Mouse (Mus musculus): ENCODE measurements around the gene Fzd2.
A peak's percentile ranks its signal among the peaks of the same experiment; 100 is the strongest.
"Not testable (repeated sequence)": the region's sequence is repeated elsewhere in the genome, so short reads cannot be mapped to it uniquely, and the experiment has no call there.

The Fzd2 gene

DNA sequence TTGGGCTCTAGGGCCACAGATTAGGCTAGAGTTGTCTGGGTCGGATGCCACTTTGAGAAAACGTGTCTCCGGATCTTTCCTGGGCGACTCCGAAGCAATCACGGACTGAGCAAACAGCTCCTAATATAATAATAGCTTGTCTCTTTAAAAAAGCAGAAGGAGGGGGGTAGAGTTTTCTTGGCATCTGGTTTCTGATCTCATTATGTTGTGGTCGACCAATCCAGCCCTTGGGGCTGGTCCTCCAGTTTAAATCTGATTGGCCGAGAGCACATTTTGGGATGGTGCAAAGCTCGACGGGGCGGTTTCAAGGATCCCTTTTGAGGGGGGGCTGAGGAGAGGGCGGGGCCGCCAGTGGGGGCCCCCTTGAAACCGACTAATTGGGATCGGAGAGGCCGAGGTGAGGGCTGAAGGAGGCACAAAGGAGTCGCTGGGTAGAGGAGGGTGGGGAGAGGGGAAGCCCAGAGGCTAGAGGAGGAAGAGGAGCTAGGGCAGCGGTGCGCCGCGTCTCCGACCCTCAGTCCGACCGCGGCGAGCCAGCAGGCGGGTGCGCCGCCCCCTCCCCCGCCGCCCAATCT is at the start of gene Fzd2:
Gene Fzd2, plus strand, starts transcription at position 387 of the 575 bp plus-strand sequence.
- no peak for DNase-seq (ENCODE audit: low read depth)

DNA sequence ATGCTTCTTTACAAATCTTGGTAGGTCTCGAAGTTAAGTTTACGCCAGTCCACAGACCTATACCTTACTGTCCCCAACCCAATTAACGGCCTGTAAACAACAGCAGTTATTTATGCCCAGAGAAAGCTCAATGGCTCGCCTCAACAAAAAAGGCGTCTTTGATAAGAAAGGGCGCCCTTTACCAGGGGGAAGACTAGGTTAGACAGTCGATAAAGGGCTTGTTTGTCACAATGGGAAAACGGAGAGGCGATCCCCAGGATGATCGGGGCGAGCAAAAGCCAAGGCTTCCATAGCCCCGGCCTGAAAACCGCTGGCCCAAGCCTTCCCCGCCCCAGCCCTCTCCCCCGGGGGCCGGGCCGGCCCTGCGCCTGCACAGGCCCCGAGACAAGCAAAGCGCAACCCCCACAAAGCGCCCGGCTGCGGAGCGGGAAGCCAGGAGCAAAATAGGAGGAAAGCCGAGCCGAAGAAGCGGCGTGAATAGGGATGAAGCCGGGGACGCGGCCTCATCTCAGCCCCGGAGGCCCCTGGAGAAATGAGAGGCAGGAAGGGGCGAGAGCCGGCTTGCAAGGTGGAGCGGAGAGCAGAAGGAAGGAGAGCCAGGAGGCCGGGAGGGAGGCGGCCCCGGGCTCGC is 48.7 kb upstream of the Fzd2 start:
- no peak for DNase-seq (ENCODE audit: low read depth)

DNA sequence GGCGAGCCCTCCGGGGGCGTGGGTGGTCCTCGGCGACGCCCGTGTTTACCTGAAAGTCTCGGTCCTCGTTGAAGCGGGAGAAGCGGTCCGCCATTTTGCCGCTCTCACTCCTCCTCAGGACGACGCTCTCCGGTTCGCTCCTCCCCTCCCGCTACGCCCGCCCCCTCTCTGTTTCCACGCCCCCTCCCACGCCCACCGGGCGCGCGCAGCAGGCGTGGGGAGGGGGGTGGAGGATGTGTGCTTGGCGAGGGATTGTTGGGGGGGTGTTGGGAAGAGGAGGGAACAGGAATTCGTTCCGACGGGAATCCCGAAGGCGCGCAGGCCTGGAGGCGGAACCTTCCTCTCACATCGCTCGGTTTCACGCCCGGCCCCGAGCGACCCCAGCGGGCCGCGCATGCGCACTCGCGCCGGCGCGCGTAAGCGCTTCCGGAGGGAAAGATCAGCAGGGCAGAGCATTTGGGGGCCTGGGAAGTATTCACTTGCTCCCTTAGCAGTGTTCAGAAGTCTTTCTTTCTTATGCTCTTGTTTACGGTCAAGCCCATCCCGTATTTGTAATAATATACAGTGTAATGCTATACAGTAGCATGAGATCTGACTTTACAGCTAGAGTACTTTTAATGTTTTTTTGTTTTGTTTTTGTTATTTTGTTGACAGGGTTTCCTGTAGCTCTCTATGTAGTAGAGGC is 48.0 kb upstream of the Fzd2 start, which contains the start of gene Gpatch8:
Gene Gpatch8, minus strand, starts transcription at position 362 of the 685 bp plus-strand sequence.
- peak; percentile 72 for DNase-seq (ENCODE audit: low read depth)

DNA sequence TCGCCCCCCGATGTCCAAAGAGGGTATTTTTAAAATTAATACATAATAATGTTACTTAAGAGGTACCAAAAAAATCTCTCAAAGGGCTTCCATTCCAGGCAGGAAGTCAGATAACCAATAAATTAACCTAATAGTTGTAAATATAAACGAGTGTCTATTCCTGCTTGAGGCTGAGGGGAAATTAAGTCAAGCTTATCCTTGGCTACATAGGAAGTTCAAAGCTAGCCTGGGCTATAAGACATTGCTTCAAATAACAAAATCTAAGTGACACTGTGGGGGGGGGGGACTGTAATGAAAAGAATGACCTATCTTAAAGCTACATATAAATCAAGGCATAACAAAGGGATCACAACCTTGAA is 47.5 kb upstream of the Fzd2 start:
- DNase-seq (ENCODE audit: low read depth), result no peak

DNA sequence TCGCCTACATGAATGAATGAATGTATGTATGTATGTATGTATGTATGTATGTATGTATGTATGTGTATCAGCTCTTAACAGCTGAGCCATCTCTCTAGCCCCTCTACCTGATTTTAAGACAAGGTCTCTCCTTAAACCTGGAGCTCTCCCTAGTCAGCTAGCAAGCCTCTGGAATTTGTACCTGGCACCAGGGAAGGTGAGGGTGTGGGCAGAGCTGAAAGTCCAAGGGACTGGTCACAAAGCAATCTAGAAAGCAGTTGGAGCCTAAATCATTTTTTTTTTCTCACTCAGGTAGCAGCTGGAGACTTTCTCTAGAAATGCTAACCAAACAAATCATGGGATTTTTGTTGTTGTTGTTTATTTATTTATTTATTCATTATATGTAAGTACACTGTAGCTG is 46.8 kb upstream of the Fzd2 start:
- DNase-seq (ENCODE audit: low read depth), result no peak

DNA sequence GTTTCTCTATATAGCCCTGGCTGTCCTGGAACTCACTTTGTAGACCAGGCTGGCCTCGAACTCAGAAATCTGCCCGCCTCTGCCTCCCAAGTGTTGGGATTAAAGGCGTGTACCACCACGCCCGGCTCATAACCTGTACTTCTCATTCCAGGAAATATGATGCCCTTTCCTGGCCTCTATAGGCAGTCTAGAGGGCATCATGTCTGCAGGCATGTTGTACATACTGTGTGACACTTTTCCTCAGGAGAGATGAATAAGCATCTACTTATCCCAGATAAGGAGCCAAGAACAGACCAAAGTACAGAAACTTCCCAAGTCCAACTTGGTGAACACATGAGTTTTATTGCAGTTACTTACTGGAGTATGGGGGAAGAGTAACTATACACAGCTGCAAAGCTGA is 45.5 kb upstream of the Fzd2 start:
- no peak for DNase-seq (ENCODE audit: low read depth)

DNA sequence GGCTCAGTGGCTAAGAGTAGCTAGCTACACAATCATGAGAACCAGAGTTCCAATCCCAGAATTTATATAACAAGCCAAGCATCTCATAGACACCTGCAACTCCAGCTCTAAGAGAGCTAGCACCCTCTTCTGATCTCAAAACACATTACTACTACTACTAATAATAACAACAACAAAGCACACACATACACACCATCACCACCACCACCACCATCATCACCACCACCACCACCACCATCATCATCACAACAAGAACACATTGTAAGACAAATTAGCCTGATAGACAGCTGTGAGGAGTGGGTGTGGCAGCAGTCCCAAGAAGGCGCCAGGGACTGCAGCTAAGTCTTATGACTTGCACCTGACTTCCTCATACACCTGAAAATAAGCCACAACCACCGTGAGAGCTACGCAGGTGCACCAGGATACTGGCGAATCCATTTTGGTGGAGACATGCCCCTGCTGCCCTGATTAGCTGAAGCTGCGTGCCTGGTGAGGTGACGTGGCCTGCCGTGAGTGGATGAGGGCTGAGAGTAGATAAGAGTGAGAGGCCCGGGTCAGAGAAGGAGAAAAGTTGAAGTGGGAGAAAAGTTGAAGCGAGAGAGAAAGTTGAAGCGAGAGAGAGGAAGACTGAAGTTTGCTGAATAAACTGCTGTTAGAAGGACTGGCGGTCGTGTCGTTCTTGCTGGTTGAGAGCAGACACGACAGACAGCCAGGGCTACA is 39.1 kb upstream of the Fzd2 start:
- not testable (repeated sequence) for DNase-seq (ENCODE audit: low read depth)

DNA sequence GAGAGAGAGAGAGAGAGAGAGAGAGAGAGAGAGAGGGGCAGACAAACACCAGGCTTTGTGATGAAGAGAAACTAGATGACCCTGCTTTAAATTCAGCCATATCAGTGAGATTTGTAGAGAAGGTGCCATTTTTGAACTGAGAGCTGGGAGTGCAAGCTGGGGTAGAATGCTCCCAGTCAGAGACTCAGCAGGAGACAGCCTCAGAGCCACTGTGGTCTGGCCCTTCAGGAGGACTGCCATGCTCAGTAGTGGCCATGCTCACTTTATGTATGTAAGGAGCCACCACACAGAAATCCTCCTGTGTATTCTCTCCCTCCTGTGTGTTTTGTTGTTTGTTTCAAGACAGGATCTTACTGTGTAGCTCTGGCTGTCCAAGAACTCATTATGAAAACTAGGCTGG is 38.5 kb upstream of the Fzd2 start:
- no peak for DNase-seq (ENCODE audit: low read depth)

DNA sequence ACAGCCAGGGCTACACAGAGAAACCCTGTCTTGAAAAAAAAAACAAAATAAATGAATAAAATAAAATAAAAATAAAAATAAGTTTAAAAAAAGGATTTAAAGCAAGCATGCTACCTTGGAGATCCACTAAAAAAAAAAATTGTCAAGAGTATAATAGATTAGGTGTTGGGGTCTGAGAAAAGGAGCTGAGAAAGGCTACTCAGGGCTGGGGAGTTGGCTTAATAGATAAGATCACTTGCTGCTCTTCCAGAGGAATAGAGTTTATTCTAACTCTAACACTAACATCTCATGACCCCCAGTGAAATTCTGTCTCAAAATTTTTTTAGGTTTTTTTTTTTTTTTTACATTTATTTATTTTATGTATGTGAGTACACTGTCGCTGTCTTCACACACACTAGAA is 37.9 kb upstream of the Fzd2 start:
- DNase-seq (ENCODE audit: low read depth), result no peak

DNA sequence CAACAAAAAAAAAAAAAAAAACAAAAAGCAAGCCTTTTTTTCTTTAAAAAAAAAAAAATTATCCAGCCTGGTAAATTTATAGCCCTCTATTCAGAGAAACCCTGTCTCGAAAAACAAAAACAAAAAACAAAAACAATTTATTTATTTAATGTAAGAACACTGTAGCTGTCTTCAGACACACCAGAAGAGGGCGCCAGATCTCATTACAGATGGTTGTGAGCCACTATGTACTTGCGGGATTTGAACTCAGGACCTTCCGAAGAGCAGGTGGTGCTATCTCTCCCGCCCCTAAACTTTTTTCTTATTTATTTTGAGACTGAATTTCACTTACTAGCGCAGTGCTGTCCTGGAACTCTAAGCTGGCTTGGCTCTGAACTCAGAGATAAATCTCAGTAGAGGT is 37.0 kb upstream of the Fzd2 start:
- DNase-seq (ENCODE audit: low read depth), result no peak

DNA sequence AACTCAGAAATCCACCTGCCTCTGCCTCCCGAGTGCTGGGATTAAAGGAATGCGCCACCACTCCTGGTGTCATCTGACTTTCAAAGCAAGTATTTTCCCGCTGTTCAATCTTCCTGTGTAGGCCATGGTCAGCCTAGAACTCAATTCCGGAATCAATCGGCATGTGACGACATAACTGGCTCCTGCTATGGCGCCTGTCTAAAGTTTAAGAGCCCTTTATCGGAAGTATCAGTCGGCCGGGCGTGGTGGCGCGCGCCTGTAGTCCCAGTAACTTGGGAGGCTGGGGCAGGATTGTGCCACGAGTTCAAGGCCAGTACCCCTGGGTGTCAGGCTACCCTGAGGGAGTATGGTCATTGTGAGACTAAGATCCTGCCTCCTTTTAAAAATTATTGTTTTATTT is 36.5 kb upstream of the Fzd2 start:
- DNase-seq (ENCODE audit: low read depth), result no peak

DNA sequence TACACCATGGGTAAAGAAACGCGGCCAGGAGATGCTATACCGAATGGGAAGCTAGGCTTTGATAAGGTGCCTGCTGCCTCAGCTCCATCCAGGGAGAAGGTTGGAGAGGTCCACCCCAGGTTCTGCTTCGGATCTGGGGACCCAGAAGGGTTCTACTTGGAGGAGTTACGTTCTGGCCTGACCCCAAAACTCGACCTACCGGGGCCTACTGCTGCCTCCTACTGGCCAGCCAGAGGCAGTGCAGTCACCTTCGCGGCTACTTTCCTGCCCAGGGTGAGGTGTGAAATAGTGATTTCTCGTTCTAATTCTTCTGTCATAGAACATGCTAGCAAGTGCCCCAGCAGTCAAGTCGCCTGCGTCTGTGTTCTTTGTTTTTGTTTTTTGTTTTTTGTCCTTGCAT is 36.0 kb upstream of the Fzd2 start:
- no peak for DNase-seq (ENCODE audit: low read depth)

DNA sequence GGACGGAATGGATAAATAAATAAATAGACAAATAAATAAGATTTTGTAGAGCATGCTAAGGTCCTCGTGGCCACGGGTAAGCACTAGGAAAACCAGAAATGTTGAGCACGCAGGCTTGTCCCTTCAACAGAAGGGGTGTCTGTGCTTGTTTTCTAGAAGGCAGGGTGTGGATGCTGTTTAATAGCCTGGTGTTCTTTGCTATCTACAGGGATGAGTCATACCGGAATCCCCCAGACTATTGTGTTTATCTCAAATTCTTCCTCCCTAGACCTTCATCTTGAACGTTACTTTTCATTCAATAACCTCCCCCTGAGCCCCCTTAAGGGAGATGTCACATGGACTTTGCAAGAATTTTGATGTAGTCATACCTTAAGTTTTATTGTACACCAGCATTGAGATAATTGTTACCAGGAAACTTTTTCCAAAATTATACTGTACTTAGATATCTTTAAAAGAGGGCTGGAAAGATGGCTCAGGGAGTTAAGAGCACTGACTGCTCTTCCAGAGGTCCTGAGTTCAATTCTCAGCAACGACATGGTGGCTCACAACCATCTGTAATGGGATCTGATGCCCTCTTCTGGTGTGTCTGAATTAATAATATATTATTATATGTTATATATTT is 35.3 kb upstream of the Fzd2 start:
- DNase-seq (ENCODE audit: low read depth), result no peak

DNA sequence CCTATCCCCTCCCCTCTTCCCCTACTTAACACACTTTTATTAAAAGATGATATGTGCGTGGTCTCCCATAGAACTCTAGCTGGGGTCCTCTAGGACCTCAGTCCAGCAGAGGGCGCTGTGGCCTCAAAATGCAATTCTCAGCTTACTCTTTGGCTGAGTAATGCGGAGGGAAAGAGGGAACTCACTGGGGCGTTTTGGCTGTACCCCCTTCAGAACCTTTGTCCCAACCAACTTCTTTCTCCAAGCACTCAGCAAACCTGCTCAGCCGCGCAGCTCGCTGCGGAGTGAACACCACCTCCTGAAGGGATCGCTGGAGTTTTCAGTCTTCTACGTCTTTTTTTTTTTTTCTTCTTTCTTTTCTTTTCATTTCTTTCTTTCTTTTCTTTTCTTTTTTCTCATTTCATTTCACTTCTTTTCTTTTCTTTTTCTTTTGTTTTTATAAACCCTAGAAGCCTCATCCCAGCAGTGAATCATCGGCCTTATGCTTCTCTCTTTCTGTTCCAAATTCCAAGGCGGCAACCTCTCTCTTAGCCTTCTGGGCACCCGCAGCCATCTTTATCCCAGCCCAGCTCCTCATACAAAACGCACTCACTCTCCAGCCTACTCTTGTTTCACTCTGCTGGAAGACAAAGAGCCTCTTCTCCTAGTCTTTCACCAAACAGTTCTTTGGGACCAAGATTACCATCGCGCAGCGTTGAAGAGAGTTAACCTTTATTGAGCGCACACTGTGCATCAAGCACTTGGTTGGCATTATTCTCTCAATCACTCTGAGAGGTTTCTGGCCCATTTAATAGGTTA is 31.1 kb upstream of the Fzd2 start:
- DNase-seq (ENCODE audit: low read depth), result peak; percentile 87

DNA sequence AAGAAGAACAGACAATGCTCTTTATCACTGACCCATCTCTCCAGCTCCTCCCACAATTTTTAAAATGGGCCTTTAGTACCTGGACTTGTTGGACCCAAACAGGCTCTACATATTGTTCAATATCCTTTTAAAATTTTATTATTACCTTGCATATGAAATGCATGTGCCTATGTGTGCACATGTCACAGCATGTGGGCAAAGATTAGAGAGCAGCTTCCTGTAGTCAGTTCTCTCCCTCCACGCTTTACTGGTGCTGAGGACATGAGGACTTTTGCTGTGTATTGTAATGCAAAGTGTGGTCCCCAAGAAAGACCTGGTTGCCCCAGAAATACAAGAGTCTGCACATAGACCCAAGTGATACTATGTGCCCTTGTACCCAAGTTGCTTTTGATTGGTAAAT is 29.2 kb upstream of the Fzd2 start:
- no peak for DNase-seq (ENCODE audit: low read depth)

DNA sequence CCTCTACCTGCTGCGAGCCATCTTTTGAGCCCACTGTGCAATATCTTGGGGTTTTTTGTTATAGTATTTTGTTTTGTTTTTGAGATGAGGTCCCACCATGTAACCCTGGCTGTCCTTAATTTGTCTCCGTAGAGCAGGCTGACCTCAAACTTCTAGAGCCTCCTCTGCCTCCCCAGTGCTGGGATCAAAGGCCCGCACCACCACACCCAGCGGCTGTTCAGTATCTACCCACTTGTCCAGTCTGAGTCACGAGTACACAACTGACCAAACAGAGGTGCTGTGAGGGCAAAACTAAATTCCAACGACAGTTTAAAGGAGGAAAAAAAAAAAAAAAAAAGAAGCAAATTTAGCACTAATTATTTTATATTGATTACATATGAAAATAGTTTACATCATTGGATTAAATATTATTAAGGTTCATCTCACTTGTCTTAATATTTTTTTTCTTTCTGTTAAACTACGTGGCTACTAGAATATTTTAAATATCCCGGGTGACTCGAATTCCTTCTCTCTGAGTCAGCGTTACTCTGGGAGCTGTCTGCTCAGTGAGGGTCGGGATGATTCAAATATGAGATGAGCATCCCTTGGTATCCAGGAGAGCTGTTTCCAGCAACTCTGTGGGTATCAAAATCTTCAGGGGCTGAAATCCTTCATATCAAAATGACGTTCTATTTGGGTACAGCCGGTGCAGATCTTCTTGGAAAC is 28.0 kb upstream of the Fzd2 start:
- no peak for DNase-seq (ENCODE audit: low read depth)

DNA sequence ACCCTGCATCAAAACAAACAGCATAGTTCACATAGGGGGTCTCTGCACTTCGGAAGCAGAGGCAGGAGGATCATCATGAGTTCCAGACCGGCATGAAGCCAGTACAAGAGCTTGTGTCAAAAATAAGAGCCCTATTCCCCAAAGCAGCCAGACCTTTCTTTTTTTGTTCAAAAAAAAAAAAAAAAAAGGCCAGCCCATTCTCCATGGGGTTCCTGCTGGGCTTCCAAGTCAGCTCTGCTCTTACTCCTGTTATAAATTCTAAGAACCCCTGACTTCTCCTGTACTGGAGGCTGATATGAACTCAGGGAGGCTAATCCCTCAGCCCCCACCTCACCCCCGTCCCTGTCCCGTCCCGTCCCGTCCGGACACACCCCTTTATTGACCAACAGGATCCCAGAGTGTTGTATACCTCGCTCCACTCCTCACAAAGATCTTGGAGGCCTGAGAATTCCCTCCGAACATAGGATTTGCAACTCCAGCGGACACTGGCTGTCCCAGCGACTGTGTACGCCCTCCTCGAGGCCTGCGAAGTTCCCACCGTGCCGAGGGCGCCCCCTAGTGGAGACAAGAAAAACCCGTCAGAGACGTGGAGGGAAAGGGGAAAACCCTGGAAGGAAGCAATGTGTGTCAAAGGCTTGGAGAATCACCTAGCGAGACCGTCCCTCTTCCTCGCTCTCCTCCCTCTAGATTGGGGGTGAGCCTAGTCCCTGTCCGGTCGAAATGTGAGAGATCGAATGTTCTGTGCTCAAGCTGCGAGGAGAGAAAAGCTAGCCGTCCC is 25.7 kb upstream of the Fzd2 start:
- DNase-seq (ENCODE audit: low read depth), result peak; percentile 73

DNA sequence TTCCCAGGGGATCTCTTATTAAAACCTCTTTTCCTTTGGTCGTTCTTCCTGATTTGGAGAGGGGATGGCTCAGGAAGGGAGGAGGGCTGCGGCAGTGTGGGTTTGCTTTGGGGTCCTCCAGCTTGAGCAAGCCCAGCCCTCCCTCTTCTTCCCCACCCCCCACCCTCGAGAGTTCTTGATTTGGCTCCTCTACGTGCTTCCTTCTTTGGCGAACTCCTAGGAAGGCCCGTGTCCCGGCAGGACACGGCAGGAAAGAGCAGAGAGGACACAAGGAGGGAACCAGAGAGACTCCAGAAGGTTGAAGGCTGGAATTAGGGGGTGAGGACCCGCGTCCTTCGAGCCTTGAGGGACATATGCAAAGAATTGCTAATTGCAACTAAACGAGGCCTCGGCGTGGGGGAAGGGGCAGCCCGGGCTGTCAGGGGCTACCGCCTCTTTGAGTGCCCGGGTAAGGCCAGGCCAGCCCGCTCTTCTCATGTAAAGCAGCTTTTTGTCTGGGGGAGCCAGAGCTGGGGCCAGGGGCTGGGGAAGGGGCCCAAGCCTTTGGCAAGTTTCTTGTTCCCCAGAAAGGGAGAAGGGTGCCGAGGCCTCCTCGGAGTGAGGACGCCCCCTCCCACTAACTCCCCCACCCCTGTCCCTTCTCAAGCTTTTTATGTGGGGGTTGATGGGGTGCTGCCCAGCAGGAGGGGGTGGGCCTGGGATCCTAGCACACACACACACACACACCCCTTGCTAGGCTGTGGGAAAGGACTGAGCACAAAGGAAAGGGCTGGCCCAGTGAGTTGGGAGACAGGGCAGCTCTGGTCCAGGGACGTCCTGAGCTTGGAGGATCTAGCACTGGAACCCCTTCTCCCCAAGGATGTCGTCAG is 24.8 kb upstream of the Fzd2 start, which contains the start of gene Gm11627:
Gene Gm11627, minus strand, starts transcription at position 297 of the 869 bp plus-strand sequence.
- no peak for DNase-seq (ENCODE audit: low read depth)

DNA sequence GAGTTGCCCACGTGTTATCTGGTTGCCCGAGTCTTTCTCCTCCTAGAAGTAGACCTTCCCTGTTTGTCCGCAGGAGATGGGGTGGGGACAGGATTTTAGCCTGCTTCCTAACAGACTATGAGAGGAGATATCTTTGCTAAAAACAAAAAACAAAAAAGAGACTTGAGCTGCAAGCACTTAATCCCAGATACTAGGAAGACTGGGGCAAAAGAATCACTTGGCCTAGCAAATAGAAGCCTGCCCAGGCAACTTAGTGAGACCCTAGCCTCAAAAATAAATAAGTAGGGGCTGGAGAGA is 24.2 kb upstream of the Fzd2 start:
- DNase-seq (ENCODE audit: low read depth), result no peak

Data from c-Kit-positive CD71-positive TER-119-negative erythroid progenitor cells, embryonic 14.5 days (primary cell).